Mouse (Mus musculus) liver, embryonic 11.5 days (tissue): Measurements from ENCODE around the gene Lhb. TPM values are rescaled to one million over a fixed set of nuclear protein-coding genes. Genes with fewer than 3 reads are reported as not detected.
"Not testable (repeated sequence)": the region's sequence is repeated elsewhere in the genome, so short reads cannot be mapped to it uniquely, and the experiment has no call there.

Source experiments
- ATAC-seq: fragments of 200-750 bp; cut with Nextera tagmentation; replicated peaks from 2 replicates; pipeline ENCODE4 v1.8.0; 2017; ENCODE audit warnings: moderate number of reproducible peaks, mild to moderate bottlenecking, moderate TSS enrichment, moderate library complexity; ENCODE audit not compliant: low FRiP score
- DNase-seq: peaks from one replicate; pipeline ENCODE4 v3.0.0-alpha.2; 2017; ENCODE audit warnings: low spot score
- H3K27ac ChIP-seq: fragments of 300-500 bp; sonication (generic); 2 replicates; pipeline ENCODE4 v1.5.1; 2014; ENCODE audit warnings: mild to moderate bottlenecking, low read depth, low read length, control low read depth
- H3K27me3 ChIP-seq: fragments of 300-500 bp; sonication (generic); replicated peaks from 2 replicates; pipeline ENCODE4 v1.6.1; 2014; ENCODE audit warnings: low read length, mixed read lengths; ENCODE audit not compliant: control insufficient read depth, insufficient read depth
- H3K36me3 ChIP-seq: fragments of 300-500 bp; sonication (generic); 2 replicates; pipeline ENCODE4 v1.6.1; 2014; ENCODE audit warnings: mild to moderate bottlenecking, low read length, moderate library complexity, mixed read lengths; ENCODE audit not compliant: control insufficient read depth, insufficient read depth
- H3K4me1 ChIP-seq: fragments of 300-500 bp; sonication (generic); replicated peaks from 2 replicates; pipeline ENCODE4 v1.6.1; 2014; ENCODE audit warnings: low read length, mixed read lengths; ENCODE audit not compliant: control insufficient read depth, insufficient read depth
- H3K4me2 ChIP-seq: fragments of 300-500 bp; sonication (generic); 2 replicates; pipeline ENCODE4 v1.6.1; 2014; ENCODE audit warnings: mild to moderate bottlenecking, control low read depth, moderate library complexity
- H3K4me3 ChIP-seq: fragments of 300-500 bp; sonication (generic); 2 replicates; pipeline ENCODE4 v1.5.1; 2014; ENCODE audit warnings: low read depth, low read length, control low read depth
- H3K9ac ChIP-seq: fragments of 300-500 bp; sonication (generic); 2 replicates; pipeline ENCODE4 v1.6.1; 2014; ENCODE audit warnings: low read depth, low read length, control low read depth
- H3K9me3 ChIP-seq: fragments of 300-500 bp; sonication (generic); 2 replicates; pipeline ENCODE4 v1.6.1; 2016; ENCODE audit warnings: low read length, inconsistent platforms, mixed read lengths; ENCODE audit not compliant: control insufficient read depth
- WGBS: fragments of 180-500 bp; shearing (Covaris S2); extraction: QIAGEN DNeasy Blood & Tissue Kit; methylation state at CpG from one replicate; pipeline ENCODE4 v1.1.7; 2014; 5-methylcytosine and 5-hydroxymethylcytosine counted together
- polyA plus RNA-seq: library from polyadenylated mRNA; unstranded; fragments of >200 nt; fragmentation: Nextera tagmentation; extraction: Ambion mirVana; gene quantifications from 2 replicates; pipeline ENCODE4 v1.2.1, GENCODE M21; 2014

Gene Lhb
- polyA plus RNA-seq, result 0.26 TPM in 1 of 2 replicates, not detected in the other

GRCm38 (mm10) chr7:45420615-45420919, at the start of gene Lhb:
TSS of gene Lhb (plus strand) at chr7:45420820.
- Histone ChIP-seq H3K9ac (no peak within 1 kb of the TSS), H3K9me3 (no peaks in the 10 kb centered on the region), H3K27ac (no peak within 1 kb of the TSS), H3K4me2 (peak within 1 kb of the TSS; percentile 6; the same call in 1 of the 2 replicates), H3K4me1 (0 out of 2 replicates have a peak, but pooled peaks cover 2% of the 10 kb centered on the region), H3K27me3 (peaks cover 47% of the 10 kb centered on the region), H3K4me3 (no peak within 1 kb of the TSS), H3K36me3 (peaks cover 43% of the 10 kb centered on the region)
- DNase-seq, result no peak
- 63% methylated on average over 6 of the region's 6 CpGs for WGBS
- no peak for ATAC-seq

GRCm38 (mm10) chr7:45372371-45372770, 48.2 kb upstream of the Lhb start:
- Histone ChIP-seq H3K4me1 (peaks cover 20% of the 10 kb centered on the region), H3K9me3 (no peaks in the 10 kb centered on the region), H3K36me3 (peaks cover 32% of the 10 kb centered on the region), H3K27me3 (peaks cover 27% of the 10 kb centered on the region), H3K9ac (no peak overlapping the region), H3K4me3 (no peak overlapping the region), H3K27ac (no peak overlapping the region; the same call in 1 of the 2 replicates), H3K4me2 (no peak overlapping the region)
- DNase-seq, result no peak
- WGBS, result 83% methylated on average over 5 of the region's 5 CpGs
- no peak for ATAC-seq

- no peak overlapping the region for H3K9ac ChIP-seq
- peaks cover 7% of the 10 kb centered on the region for H3K27me3 ChIP-seq
- H3K36me3 ChIP-seq, result peaks cover 50% of the 10 kb centered on the region
- H3K4me2 ChIP-seq, result no peak overlapping the region
- H3K9me3 ChIP-seq, result no peaks in the 10 kb centered on the region
- H3K4me1 ChIP-seq, result peaks cover 12% of the 10 kb centered on the region
- H3K27ac ChIP-seq, result no peak overlapping the region
- DNase-seq, result no peak
- no peak for ATAC-seq
- H3K4me3 ChIP-seq, result no peak overlapping the region
- WGBS, result 87% methylated on average over 8 of the region's 8 CpGs
Observed at GRCm38 (mm10) chr7:45374620-45375019, 46.0 kb upstream of the Lhb start.

DNA sequence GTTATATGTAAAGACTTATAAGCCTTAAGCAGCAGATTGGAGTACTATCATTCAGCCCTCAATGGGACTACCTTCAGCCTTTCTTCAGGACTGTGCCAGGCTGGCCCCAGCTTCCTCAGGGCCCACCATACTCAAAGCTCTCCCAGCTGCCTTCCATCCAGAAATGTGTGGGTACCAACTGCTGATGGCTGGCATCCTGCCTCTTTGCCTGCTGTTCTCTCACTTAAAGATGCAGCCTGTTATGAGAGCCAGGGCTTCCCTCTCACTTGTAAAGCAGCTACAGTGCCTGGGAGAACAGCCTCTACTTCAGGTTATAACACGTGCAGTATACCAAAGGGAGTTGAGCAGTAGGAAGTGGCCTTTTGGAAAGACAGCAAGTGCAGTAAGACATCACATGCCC, 44.6 kb upstream of the Lhb start:
- Histone ChIP-seq H3K4me1 (peaks cover 4% of the 10 kb centered on the region), H3K9ac (no peak overlapping the region), H3K27me3 (no peaks in the 10 kb centered on the region), H3K36me3 (peaks cover 64% of the 10 kb centered on the region), H3K4me2 (no peak overlapping the region), H3K9me3 (no peaks in the 10 kb centered on the region), H3K4me3 (no peak overlapping the region; the same call in 1 of the 2 replicates), H3K27ac (no peak overlapping the region)
- DNase-seq (no peak), ATAC-seq (no peak)
- 95% methylated on average over 1 of the region's 1 CpGs for WGBS

DNA sequence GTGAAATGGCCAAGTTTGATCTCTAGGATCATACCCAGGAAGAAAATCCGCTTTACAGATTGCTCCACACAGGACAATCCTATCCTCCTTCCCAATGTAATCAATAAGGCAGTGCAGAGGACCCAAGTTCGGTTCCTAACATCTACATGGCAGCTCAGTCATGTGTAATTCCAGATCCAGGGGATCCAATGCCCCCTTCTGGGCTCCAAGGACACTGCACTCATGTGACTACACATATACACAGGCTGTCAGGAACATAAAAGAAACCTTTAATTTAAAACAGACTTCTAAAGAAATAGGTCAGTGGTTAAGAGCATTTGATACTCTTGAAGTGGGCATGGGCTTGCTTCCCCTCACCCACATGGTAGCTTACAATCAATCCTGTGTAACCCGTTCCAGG, 34.5 kb upstream of the Lhb start:
- no peak overlapping the region; the same call in 1 of the 2 replicates for H3K27ac ChIP-seq

DNA sequence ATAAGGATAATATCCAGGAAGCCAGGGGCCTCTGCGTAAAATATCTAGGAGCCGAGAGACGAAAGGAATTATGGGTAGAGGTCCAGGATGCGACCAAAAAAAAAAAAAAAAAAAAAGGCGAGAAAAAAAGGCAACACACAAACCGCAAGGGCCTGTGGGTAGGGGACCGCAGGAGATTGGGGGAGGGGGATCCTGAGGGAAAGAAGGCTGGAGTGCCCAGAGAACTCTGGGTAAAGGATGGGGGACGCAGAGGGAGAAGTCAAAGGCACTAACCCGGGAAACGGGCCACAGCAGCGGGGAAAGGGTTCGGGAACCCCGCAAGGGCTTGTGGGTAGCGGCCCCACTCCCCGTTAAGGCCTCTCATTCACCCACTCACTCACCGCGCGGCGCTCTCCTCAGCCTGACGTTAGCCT, 25.5 kb upstream of the Lhb start:
- Histone ChIP-seq H3K27me3 (no peaks in the 10 kb centered on the region), H3K36me3 (peaks cover 28% of the 10 kb centered on the region), H3K9ac (peak overlapping the region; percentile 92), H3K4me2 (peak overlapping the region; percentile 100), H3K4me1 (peaks cover 19% of the 10 kb centered on the region), H3K9me3 (no peaks in the 10 kb centered on the region), H3K27ac (peak overlapping the region; percentile 96), H3K4me3 (peak overlapping the region; percentile 70)
- DNase-seq, result no peak
- under 1% methylated on average over 19 of the region's 20 CpGs for WGBS
- ATAC-seq, result peak; percentile 67

More for the DNA sequence above, 34.5 kb upstream of the Lhb start:
- ATAC-seq, result no peak
- 92% methylated on average over 3 of the region's 3 CpGs for WGBS
- Histone ChIP-seq H3K4me1 (no peaks in the 10 kb centered on the region), H3K4me2 (no peak overlapping the region), H3K27me3 (no peaks in the 10 kb centered on the region), H3K36me3 (peaks cover 93% of the 10 kb centered on the region), H3K9ac (no peak overlapping the region), H3K4me3 (no peak overlapping the region), H3K9me3 (no peaks in the 10 kb centered on the region)
- no peak for DNase-seq

GRCm38 (mm10) chr7:45395578-45396336, 24.9 kb upstream of the Lhb start, which contains the start of gene Snrnp70:
TSS of gene Snrnp70 (minus strand) at chr7:45395742.
- peak; percentile 96 for ATAC-seq
- Histone ChIP-seq H3K4me2 (peak within 1 kb of the TSS; percentile 100), H3K4me3 (peak within 1 kb of the TSS; percentile 70), H3K27me3 (no peaks in the 10 kb centered on the region), H3K9me3 (no peaks in the 10 kb centered on the region), H3K4me1 (peaks cover 19% of the 10 kb centered on the region), H3K27ac (peak within 1 kb of the TSS; percentile 96), H3K36me3 (peaks cover 22% of the 10 kb centered on the region), H3K9ac (peak within 1 kb of the TSS; percentile 92)
- under 1% methylated on average over 60 of the region's 60 CpGs for WGBS
- DNase-seq, result peak; percentile 100

- peak overlapping the region; percentile 76 for H3K4me2 ChIP-seq
- 2% methylated on average over 3 of the region's 3 CpGs for WGBS
- H3K36me3 ChIP-seq, result peaks cover 18% of the 10 kb centered on the region
- H3K27ac ChIP-seq, result peak overlapping the region; percentile 85
- H3K4me1 ChIP-seq, result peaks cover 19% of the 10 kb centered on the region
- H3K4me3 ChIP-seq, result peak overlapping the region; percentile 70
- H3K27me3 ChIP-seq, DNase-seq, H3K9me3 ChIP-seq: not testable (repeated sequence)
- H3K9ac ChIP-seq, result peak overlapping the region; percentile 63; the same call in 1 of the 2 replicates
- peak; percentile 55 for ATAC-seq
Observed at GRCm38 (mm10) chr7:45396337-45396775, 24.3 kb upstream of the Lhb start.

GRCm38 (mm10) chr7:45396787-45397186, 23.8 kb upstream of the Lhb start:
- Histone ChIP-seq H3K9ac (no peak overlapping the region), H3K4me2 (no peak overlapping the region), H3K27me3 (no peaks in the 10 kb centered on the region), H3K36me3 (peaks cover 14% of the 10 kb centered on the region), H3K4me3 (no peak overlapping the region), H3K27ac (no peak overlapping the region), H3K9me3 (no peaks in the 10 kb centered on the region), H3K4me1 (peaks cover 19% of the 10 kb centered on the region)
- DNase-seq (no peak), ATAC-seq (no peak)
- 63% methylated on average over 2 of the region's 2 CpGs for WGBS
